Mouse (Mus musculus) T-helper 2 cell (primary cell): ENCODE measurements at regions not wholly inside any gene's neighbourhood (a gene's known extent, or its start where the extent isn't known, plus 50 kb on each side); places are given as distances from the start of the nearest gene placed in this dataset.

Experiments
- in situ Hi-C: fragments of 300-600 bp; cut with MboI, MseI; formaldehyde crosslinking; loops from one replicate; pipeline ENCODE4 v1.15.1; 2025; ENCODE audit warnings: high pct_unique_total_duplicates

DNA sequence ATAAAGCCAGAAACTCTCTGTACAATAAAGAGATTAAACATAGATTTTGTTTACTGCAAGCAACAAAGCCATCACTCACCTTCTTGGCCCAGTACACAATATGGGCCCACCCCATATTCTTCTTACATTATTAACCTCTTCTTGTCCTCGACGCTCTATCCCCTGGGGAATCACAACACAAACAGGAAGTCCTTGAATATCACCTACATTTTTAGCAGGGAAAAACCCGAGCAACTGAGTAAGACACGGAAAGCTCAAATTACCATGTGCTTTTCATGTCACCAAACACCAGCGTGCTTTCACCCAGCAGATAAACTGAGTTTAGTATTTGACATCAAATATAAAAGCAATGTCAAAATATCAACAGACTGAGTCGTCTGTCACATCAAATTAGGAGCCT, 179.7 kb downstream of the Parm1 start:
- in situ Hi-C loops: no loop called here

DNA sequence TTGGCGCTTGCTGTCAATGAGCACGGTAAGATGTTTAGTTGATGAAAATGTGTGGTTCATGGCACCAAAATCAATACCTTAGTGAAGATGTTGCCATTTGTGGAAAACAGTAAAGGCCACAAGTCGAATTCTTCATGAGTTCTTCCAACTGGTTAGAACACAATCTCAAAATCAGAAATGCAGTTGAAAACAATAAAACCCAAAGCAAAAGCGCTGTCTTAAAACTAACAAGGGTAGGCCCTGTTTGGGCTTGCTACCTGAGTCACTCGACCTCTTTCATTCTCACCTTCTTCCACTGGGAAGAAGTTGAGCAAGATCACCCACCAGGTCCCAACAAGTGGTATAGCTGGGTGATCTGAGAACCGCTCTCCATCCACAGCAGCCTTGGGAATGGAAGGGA, 179.1 kb downstream of the Parm1 start:
- in situ Hi-C loops: no loop called here

DNA sequence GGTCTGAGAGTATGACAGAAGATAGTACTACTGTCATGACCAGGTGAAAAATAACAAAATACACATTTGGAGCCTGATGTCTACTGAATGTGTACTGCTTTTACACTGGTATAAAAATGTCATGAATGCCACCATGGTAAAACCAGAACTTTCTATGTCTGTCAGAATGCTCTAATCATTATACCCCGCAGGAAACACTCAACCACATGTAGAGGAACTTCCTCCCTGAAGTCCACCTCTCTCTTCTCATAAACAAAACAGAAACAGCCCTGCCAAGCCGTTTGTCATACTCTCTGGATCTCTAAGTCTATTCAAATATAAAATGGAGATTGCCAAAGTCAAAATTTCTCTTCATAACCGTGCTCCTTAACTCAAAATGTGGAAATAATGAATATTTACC, 178.2 kb downstream of the Parm1 start:
- in situ Hi-C loops: no loop called here

DNA sequence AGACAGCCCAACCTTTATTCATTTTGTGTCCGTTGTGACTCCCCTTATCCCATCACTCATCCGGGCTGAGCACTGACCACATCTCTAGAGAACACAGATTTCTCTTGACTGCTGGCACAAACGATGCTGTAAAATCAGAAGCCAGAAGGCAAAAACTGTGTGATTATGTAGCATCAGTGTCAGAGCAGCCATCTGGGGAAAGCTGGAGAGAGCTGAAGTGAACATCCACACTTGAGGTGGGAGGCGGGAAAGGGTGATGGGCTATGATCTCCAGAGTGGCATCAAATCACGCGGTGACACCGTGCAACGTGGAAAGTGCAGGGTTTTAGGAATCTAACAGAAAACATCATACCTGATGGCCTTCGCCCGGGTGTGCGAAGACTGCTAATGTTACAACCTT, 175.9 kb downstream of the Parm1 start:
- in situ Hi-C loops: no loop called here

DNA sequence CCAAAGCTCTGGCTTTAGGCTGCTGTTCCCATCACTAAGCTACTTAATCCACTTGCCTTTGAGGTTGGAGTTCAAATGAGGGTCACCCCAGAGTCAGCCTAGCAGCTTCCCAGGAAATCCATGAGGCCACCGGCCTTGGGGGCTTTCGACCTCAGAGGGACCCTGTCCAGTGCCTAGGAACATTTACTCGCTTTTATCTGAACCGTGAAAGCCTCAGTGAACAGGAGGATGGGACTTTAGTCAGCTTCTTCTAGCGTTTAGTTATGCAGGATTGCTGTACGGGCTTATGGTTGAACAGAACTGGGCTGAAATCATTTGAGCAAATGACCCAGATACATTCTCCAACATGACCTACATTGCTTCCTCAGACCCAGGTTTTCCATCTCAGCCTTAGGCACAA, 174.9 kb downstream of the Parm1 start:
- in situ Hi-C loops: no loop called here

DNA sequence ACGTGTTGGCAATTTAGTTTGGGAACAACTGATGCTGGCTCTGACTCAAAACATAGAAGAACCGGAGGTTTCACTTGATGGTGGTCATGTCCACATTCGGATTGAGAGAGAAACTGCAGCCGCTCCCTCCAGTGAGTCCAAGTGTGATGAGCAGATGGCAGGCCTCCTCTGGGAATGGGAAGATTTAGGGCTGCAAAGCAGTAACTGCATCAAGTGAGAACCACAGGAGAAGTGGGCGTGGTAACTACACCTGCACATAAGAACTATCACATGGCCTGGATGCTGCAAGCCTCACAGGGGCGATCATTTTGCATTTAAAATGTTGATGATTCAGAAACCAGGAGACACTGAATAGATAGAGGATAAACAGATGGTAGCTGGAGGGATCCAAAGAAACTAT, 161.3 kb downstream of the Parm1 start:
- in situ Hi-C loops: no loop called here
